Mouse (Mus musculus): ENCODE results near the gene 4930433I11Rik. TPM values are rescaled to one million over a fixed set of nuclear protein-coding genes. Genes with fewer than 3 reads are reported as not detected.

The 4930433I11Rik gene
- not detected for polyA plus RNA-seq (2014; fragmentation: Illumina TruSeq; extraction: RNeasy Lipid Tissue Mini Kit (QIAGEN cat#74804); ENCODE audit: low read depth, low replicate concordance)

DNA sequence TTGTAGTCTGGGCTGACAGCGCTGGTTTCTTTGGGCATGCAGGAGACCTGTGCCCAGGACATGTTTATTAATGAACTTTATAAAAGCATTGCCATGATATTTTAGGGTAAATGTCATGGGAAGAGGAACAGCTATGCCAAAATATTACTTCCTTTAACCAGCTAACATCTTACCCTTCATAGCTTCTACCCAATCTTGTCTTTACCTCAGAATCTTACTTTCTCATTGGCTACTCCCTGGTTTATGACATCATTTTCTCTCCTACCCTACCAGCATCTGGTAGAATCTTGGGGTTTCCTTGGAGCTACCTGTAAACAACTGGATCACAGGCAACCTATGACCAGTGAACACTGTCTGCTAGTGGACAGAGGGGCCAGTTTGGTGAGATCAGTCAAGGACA is at the start of gene 4930433I11Rik:
Gene 4930433I11Rik (plus strand): TSS at position 301 of the 400 bp plus-strand sequence.

GRCm38 (mm10) chr7:41032419-41032818 is 45.1 kb downstream of the 4930433I11Rik start, which contains the start of gene Gm4884:
TSS of gene Gm4884 (plus strand) at chr7:41032719.

Other genes starting within 250 kb of the 4930433I11Rik start
- gene Vstm2b, start 89.2 kb upstream of the 4930433I11Rik start, polyA plus RNA-seq (2014; fragmentation: Illumina TruSeq; extraction: RNeasy Lipid Tissue Mini Kit (QIAGEN cat#74804); ENCODE audit: low read depth, low replicate concordance): not detected
- not detected for gene Gm4884, start 45.2 kb downstream of the 4930433I11Rik start, polyA plus RNA-seq (2014; fragmentation: Illumina TruSeq; extraction: RNeasy Lipid Tissue Mini Kit (QIAGEN cat#74804); ENCODE audit: low read depth, low replicate concordance)
- not detected for gene Gm5592, start 166.3 kb downstream of the 4930433I11Rik start, polyA plus RNA-seq (2014; fragmentation: Illumina TruSeq; extraction: RNeasy Lipid Tissue Mini Kit (QIAGEN cat#74804); ENCODE audit: low read depth, low replicate concordance)

All from adrenal gland, adult 10 weeks (tissue).